Mouse (Mus musculus) left cerebral cortex, adult 2 months (tissue): ENCODE measurements at regions not wholly inside any gene's neighbourhood (a gene's known extent, or its start where the extent isn't known, plus 50 kb on each side); places are given as distances from the start of the nearest gene placed in this dataset.
"Not testable (repeated sequence)": the region's sequence is repeated elsewhere in the genome, so short reads cannot be mapped to it uniquely, and the experiment has no call there.

Experiments
- DNase-seq, 2 experiments: peaks; one replicate each; pipeline ENCODE4 v3.0.0; 2021 to 2022; ENCODE audit warnings: low spot score in 2 of 2, mixed read lengths in 1 of 2; ENCODE audit errors: extremely low spot score in 1 of 2
- H3K27ac ChIP-seq: fragments of 200-600 bp; 2 replicates; pipeline ENCODE4 v1.8.1; 2022
- H3K4me3 ChIP-seq: fragments of 200-600 bp; 2 replicates; pipeline ENCODE4 v1.8.1; 2022
- CTCF ChIP-seq: fragments of 200-600 bp; IDR thresholded peaks from 2 replicates; pipeline ENCODE4 v1.8.1; 2022; ENCODE audit warnings: antibody characterized with exemption, mild to moderate bottlenecking, moderate library complexity
- intact Hi-C: fragments of 180-260 bp; cut with DNase I; formaldehyde crosslinking; loops from one replicate; pipeline ENCODE4 v1.15.1; 2025

- H3K4me3 ChIP-seq, H3K27ac ChIP-seq, DNase-seq, intact Hi-C loops: not testable (repeated sequence)
Observed at GRCm38 (mm10) chr10:29044781-29045180, 58.7 kb upstream of the 2310057J18Rik start.

DNA sequence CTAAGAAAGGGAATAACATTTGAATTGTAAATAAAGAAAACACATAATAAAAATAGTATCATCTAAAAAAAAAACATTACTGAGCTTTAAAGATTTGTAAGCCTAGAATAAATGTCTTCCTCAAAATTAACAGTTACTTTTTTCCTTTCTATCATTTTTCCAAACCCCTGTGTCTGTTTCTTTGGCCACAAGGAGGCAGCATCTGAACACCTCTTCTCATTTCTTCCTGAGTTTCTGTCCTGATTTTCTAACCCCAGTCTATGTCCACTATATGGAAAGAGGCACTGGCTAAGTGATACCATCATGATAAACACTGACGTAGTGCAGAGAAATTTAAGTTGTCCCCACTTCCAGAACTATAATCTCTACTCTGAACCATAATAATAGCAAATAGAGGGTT is 55.8 kb upstream of the Soga3 start:
- no peak overlapping the region for H3K4me3 ChIP-seq
- peak; percentile 28 to 50 for DNase-seq
- TF ChIP-seq CTCF: peak; percentile 74
- H3K27ac ChIP-seq: no peak overlapping the region
- intact Hi-C loops: loop anchor here (2.0 to 5.0 kb wide), 3 partner anchors 119 to 249 kb away; partner anchors contain the start of gene Echdc1
